Mouse (Mus musculus) layer of hippocampus, postnatal 36 days (tissue): ENCODE data around the gene Lyz1. TPM values are rescaled to one million over a fixed set of nuclear protein-coding genes. Genes with fewer than 3 reads are reported as not detected.
"Not testable (repeated sequence)": the region's sequence is repeated elsewhere in the genome, so short reads cannot be mapped to it uniquely, and the experiment has no call there.

ENCODE experiments used
- DNase-seq, 2 experiments: peaks; one replicate each; pipeline ENCODE4 v3.0.0; 2022
- total RNA-seq, 2 experiments: library from RNA; stranded (reverse); gene quantifications; 2 replicates each; pipeline ENCODE4 v1.2.3; 2021

Lyz1 gene
- 1 to 10 TPM in 1 of 2 experiments, under 1 TPM in 1; 1.00 to 1.3 TPM for total RNA-seq

DNA sequence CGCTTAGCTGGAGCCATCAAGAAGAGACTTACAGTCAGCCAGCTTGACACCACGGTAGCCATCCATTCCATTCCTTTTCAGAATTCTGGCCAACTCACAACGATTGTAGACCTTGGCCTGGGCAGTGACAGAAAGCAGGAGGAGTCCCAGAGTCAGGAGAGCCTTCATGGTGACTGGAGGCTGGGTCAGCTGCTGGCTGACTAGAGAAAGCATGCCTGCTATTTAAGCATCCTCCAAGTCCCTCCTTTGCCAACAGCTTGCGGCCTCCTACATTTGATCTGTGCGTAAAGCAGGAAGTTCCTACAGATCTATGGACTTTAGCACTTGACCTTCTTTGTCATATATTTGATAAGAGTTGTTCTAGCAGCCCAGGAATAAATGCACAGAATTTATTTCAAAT, at the start of gene Lyz1:
Lyz1 (minus strand) TSS at position 198 of the 400 bp plus-strand sequence.
- no peak for DNase-seq

DNA sequence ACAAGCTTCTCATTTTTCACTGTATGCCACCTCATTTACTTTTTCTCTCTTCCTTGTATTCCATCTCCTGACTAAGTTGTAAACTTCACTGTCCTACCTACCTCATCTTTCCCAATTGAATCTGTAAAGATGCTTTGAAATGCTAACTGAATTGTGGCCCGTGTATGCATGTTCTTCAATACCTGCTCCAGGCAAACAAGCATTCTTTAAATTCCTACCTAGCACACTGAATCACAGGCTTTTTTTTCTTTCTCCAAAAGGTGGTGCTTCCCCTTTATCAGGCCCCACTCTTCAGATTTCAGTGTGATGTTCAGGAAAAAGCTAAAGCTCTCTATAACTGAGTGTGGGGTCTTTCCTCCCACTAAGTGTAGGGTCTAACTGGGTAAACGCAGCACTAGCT, 49.7 kb upstream of the Lyz1 start:
- DNase-seq = no peak

DNA sequence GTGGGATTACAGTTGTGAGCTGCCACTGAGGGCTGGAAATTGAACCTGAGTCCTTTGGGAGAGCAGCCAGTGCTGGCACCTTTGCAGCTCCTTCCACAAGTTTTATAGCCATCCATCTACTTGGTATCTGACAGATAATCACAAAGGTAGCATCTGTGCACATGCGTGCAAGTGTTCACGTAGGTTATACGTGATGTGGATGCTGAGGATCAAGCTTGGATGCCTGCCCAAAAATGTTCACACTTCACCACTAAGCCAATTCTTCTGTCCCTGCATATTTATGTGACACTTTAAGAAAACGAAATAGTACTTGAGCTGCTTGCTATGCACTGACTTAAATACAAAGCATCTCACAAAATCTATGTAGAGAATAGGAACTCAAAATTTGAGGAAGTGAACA, 48.4 kb upstream of the Lyz1 start:
- no peak for DNase-seq

DNA sequence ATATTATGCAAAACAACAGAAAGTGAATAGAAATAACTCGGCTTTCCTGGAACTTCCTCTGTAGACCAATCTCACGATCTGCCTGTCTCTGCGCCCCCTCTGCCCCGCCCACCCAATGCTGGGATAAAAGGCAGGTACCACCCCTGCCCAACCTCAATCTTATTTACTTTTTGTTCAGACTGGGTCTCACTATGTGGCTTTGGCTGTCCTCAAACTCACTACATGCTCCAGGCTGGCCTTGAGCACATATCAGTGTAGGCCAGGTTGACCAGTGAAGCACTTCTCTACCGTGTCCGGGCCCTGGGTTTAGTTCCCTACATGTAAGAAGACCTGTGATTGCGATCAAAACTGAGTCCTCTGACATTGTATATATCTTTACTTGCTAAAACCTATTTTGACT, 46.6 kb upstream of the Lyz1 start:
- DNase-seq = no peak

DNA sequence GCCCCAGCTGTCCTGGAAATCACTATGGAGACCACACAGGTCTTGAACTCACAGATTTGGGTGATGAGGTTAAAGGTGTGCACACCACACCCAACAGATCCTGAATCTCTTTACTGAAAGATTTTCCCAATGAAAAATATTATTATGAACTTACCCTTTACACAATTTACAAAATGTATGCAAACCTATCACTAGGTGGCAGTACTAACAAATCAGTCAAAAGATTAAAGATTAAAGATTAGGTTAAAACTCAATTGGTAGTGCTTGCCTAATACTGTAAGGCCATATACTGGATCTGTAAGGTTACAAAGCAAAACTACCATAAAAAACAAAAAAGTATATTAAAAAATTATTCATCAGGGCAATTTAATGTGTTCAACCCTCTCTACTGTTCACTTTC, 45.3 kb upstream of the Lyz1 start:
- DNase-seq = no peak

DNA sequence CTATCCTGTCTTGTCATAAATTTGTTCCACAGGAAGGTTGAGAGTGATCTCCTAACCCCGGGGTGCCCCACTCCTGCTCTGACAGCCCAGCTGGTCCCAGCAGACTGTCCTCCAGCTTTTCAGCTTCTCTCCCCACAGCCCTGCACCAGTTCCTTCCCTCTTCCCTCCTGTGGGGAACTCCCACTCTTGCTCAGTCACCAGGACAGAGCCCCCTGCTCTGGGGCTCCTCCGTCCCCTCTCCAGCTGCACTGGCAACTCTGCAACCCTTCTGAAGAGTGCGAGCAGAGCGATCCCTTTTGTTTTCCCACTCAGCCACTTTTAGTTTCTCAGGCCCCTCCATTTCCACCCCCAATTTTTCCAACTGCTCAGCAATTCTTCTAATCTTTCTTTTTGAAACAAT, 43.0 kb upstream of the Lyz1 start:
- no peak for DNase-seq

DNA sequence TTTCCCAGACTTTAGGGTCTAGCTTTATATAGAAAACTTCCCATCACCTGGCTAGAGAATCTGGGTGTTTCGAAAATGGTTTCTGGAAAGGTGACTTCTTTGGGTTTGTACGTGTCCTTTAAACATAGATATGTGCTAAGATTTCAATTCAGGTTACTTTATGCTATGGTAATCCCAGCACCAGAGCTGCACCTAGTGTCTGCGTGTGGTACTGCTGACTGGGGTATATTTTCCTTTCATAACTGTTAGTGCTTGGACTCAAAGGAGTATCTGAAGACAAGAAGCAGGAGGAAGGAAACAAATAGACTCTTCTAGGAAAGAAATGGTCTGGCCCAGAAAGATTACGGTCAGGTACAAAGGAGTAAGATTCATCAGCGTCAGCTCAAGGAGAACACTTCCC, 37.9 kb upstream of the Lyz1 start:
- DNase-seq = no peak

DNA sequence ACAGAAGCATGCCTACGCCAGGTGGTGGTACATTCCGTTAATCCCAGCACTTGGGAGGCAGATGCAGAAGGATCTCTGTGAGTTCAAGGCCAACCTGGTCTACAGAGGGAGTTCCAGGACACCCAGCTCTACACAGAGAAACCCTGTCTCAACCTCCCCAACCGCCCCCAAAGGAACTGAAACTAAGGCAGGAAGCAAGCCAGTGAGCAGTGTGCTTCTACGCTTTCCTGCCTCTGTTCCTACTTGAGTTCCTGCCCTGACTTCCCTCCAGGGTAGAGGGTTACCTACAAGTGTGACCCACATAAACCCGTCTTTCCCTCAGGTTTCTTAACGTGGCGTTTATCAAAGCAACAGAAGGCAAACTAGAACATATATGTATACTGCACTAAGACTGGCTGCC, 31.1 kb upstream of the Lyz1 start:
- no peak for DNase-seq

DNA sequence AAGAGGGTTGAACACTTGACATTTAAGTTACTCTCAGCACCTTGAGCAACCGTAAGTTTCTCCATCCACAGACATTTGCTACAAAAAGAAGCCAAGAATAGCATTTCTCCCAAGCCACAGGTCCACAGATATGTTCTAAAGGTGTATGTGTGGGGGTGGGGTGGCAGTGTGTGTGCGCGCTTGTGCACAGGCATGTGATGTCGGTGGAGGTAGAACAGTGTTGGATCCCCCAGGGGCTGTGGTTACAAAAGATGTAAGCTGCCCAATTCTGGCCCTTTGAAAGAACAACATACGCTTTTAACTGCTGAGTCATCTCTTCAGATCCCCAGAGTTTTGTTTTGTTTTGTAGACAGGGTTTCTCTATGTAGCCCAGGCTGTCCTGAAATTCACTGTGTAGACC, 30.0 kb upstream of the Lyz1 start:
- DNase-seq = no peak

DNA sequence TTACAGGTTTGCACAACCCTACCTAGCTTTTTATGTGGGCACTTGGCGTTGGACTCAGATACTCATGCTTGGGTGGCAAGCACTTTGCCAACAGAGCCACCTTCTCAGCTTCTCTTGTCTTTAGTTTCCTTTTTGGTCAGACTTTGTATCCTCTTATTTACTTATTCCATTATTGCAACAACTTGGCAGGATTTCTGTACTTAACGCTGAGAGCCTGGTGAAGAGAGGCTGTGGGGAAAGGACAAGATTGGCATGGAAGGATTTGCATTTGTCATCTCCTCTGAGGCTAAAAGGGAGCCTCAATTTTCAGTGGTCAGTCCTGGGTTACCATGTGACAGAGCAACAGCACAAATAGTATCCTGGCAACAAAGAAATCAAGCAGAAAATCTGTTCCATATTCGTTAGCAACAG, 27.9 kb upstream of the Lyz1 start:
- DNase-seq = no peak

DNA sequence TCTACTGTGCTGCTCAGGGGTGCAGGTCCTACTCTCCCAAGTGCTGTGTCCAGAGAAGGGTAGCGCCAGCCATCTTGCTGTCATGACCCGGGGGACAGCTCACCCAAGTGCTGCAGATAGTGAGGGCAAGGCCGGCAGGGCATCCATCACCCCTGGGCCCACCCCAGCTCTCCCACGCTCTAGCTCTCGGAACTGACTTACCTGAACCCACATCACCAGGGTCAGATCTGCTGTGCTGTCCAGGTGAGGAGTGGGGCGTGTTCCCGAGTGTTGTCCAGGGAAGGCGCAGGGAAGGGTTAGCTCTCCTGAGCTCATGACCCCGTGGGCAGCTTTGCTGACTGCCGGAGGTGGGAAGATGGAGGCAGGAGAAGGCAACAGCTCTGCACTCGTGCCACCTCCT, 23.7 kb upstream of the Lyz1 start:
- no peak for DNase-seq

DNA sequence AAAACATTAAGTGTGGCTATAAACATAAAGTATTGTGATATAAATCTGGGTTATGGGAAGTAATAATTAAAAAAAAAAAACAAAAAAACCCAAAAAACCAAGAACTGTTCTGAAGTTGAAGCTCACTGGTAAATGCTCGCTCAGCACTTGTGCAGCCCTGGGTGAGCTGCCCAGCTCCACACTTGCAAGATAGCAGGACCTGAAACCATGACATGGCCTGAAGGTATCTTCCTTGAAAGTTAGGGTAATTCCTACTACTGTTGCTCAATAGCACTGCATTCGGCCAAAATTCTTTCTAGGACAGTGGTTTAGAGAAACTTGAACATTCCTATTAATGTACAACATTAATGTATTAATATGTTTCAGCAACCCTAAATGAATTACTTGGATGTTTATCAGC, 20.5 kb upstream of the Lyz1 start:
- DNase-seq = no peak

DNA sequence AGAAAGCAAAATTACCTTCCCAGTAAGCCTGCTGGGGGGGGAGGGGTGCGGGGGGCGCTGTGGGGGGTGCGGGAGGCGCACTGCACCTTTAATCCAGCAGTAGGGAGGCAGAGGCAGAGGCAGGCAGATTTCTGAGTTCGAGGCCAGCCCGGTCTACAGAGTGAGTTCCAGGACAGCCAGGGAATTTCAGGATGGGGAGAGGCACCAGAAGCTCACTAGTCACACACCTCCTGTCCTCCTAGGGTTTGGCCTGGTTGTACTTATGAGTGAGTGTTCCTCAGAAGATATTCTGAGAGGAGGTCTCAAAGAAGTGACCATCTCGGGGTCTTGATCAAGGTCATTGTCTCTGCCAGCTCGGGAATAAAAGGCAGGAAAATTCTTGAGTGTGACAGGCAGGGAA, 19.5 kb upstream of the Lyz1 start:
- no peak for DNase-seq

DNA sequence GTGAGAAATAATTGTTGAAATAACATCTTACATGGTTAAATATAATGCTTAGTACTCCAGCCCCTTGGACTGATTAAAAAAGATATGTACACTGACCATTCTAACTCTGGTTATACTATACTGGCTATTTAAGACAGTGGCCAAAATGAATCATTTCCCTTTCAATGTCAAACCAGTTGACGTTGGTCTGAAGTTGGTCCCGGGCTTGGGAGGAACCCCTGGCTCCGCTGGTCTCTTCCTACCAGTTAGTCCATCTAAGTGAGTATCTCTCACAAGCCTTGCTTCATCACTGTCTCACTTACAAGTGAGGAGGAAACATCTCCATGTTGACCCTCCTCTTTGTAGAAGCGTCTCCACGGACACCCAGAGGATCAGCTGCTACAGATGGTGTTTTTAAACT, 11.7 kb upstream of the Lyz1 start:
- no peak for DNase-seq

DNA sequence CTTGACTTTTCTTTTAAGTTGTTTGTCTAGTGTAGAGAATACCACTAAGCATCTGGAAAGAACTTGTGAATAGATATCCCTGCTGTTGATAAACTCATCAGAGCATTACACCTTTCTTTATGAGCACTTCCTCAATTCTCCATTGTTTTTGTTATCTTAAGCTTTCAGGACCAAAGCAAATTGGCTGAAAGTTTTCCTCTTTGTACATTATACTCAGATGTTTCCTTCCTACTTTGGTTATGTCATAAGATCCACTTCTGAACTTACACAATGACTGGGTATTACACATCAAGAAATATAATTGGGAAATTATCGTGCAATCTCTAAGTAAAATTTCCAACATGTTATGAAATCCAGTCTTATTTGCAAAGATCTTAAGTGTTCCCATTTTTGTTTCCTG, 9.0 kb upstream of the Lyz1 start:
- no peak for DNase-seq

DNA sequence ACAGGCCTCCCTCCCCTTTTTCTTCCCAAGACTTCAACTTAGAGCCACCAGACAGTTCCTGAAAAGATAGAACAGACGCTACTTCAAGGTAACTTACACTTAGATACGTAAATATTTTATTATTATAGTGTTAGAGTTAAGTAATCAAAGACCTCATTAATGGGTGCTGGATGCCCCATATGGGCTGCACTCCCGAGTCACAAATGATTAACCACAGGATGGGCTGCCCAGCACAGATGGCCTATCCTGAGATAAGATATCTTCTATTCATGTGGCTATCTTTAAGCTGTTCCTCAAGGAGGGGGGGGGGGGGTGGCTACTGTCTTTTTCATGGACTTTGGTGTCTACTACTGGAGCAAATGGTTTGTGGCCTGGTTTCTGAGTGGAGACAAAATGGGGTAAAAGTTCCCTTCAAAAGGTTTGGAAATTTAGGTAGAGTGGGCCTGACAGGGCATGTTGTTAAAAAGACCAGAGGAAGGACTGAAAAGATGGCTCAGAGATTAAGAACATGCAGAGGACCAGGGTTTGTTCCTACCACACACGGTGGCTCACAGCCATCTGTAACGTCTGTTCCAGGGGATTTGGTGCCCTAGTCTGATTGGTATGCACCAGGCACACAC, 7.3 kb upstream of the Lyz1 start:
- no peak for DNase-seq

DNA sequence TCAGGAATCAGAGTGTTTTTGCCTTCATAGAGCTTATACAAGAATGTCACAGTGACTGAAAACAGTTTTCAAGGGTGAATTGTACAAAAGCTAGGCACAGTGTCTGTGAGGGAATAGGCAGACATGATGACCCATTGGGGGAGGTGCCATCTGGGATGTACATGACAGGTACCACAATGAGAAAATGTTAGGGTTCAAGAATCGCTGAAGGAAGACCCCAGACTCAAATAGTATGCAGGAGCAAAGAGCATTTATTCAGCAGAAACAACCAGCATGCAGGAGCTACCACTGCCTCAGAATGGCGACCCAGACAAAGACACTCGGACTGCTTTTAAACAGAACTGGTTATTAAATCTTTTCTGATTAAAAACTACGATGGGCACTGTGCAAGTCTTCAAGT, 6.4 kb upstream of the Lyz1 start:
- no peak for DNase-seq

DNA sequence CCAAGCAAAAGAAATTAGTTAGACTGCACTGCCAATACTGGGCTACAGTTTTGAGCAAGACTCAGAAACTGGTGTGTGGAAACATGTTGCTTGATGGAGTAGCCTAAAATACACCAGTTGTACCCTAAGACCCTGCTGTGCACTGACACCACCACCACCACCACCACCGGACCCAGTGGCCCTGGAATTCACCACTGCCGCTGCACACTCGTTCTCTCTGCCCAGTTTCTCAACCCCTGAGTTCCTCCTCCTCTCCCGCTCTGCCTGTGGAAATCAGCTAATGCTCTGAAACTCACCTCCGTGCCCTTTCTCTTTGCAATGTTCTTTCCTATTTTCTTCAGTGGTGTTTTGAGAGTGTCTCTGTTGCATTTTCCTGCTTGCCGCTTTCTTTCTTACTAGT, 5.7 kb upstream of the Lyz1 start:
- DNase-seq = no peak

DNA sequence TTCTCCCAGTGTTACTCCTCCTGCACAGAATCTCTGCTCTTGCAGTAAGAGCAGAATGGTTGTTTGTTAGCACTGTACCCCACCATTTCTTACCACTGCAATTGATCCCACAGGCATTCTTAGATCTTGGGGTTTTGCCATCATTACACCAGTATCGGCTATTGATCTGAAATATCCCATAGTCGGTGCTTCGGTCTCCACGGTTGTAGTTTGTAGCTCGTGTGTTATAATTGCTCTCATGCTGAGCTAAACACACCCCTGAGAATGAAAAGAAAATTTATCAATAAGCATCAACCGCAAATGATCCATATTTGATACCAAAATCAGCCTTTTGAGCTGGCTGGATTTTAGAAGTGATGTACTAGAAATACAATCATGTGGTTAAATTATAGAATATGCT, 1.7 kb downstream of the Lyz1 start:
- not testable (repeated sequence) for DNase-seq

DNA sequence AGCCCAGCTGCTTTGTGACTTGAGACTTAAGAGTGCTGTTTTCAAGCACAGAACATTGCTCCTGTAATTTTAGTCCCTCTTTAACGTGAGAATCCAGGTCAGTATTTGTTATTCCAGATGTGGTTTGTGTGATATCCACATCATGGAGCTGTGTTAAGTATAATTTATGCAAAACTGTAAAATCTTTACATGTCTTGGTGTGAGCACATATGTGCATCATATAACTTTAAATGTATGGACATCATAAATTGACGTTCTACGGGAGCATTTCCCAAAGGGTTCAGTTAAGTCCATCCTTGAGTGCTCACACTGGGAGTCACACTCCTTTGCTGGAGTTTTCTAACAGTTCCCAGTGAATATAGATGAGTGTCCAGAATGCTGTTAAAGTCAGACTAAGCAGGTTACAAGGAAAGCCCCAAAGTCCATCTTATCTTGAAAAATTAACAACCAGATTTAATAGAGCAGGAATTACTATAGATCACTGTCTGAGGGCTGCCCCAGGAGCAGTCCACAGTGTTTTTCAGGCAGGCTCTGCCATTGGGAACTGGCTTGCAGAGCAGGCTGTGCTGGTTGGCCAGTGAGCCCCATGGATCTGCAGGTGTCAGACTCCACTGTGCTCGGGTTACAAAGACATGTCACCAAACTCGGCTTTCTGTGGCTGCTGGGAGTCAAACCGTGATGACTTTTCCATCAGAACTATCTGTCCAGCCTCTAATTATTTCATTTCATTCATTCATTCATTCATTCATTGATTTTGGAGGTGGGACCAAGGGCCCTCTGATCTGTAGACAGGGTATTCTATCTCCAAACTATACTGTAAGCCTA, 2.4 kb downstream of the Lyz1 start:
- DNase-seq = no peak

DNA sequence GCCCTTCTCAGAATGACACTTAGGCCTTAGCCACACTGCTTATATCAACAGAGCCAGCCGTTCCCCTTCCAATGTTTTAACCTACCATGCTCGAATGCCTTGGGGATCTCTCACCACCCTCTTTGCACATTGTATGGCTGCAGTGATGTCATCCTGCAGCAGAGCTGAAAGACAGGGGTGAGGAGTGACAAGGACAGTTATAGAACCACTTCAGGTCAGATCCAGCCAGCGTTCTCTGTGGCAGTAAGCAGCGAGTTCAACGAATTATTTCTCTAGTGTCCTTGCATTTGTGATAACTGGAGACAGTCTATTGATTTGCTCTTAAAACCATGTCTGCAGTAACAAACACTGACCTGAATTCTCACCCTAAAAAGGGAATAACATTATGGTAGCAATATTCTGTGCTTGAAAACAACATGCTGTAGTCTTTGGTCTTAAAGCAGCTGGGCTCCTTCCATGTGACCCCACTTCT, 3.6 kb downstream of the Lyz1 start:
- not testable (repeated sequence) for DNase-seq

DNA sequence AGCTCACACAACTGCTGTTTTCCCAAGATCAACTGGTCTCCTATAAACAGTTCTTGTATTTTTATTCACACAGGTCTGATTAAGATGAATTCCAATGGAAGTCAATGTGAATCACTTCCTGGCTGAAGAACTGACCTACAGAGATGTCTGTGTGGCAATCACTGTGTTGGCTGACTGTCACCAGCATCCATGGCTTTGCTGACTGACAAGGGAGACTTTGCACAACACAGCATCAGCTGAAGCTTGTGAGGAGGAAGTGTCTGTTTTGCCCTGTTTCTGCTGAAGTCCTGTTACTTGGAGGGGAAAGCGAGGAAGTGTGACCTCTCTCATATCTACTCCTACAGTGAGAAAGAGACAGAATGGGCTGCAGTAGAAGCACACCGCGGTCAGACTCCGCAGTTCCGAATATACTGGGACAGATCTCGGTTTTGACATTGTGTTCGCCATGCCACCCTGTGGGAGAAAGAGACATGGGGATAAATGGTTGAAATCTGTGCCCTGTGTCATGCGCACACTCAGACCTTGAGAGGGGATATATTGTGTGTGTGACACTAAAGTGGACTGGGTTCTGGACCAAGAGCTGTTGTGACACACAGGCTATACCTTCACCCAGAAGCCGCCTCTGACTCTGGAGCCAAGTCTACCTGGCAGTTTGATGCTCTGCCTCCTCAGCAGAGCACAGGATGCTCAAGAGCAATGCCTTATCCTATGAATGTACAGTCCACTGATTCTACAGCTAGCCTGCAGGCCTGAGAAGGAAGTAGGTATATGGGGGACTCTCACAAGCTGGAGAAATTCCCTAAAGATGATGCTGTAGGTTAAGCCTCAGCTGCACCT, 4.3 kb downstream of the Lyz1 start:
- no peak for DNase-seq

DNA sequence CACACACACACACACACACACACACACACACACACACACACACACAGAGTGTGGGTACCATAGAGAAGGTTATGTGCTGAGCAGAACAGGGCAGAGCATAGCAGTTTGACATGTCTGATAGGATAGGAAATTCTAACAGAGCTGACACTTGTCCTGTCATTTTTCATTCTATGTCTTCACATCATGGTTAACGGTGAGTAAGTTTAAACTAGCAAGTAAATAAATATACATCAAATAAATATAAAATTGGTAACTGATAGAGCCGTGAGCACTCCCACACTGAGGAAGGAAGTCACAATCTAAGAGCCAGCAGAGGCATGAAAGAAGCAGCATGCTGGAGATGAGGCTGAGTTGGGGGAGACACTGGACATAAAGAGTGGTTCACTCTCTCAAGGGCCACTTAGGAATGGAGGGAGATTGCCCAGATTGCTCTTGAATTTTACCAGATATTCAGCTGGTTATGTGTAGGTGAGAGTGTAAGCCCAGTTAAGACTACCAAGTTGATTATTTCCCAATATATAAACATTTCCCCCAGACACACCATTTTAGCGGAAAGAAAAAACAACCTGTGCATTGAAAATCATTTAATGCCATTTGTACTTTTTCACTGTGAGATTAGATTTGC, 5.3 kb downstream of the Lyz1 start:
- no peak for DNase-seq
